Mouse (Mus musculus) stomach, postnatal 0 days (tissue): Measurements from ENCODE around the gene Tmem248.

Experiments used
- CTCF ChIP-seq: IDR thresholded peaks from 2 replicates; pipeline ENCODE4 v1.5.1; 2016; ENCODE audit warnings: antibody characterized with exemption, low read depth, mild to moderate bottlenecking, moderate library complexity
- EP300 ChIP-seq: optimal IDR thresholded peaks from 2 replicates; pipeline ENCODE3; 2016; ENCODE audit warnings: antibody characterized with exemption

GRCm38 (mm10) chr5:130272344-130272743 lies 55.5 kb downstream of the Tmem248 start:
- TF ChIP-seq CTCF (peak; percentile 56), EP300 (no peak)
